Mouse (Mus musculus) kidney, embryonic 14.5 days (tissue): ENCODE data around the gene Fam107b. TPM values are rescaled to one million over a fixed set of nuclear protein-coding genes. Genes with fewer than 3 reads are reported as not detected.
A peak's percentile ranks its signal among the peaks of the same experiment; 100 is the strongest.

ENCODE experiments used
- ATAC-seq: fragments of 200-750 bp; cut with Nextera tagmentation; 2 replicates; pipeline ENCODE4 v1.8.0; 2017; ENCODE audit warnings: moderate number of reproducible peaks, mild to moderate bottlenecking, moderate TSS enrichment, moderate library complexity; ENCODE audit not compliant: low FRiP score, low TSS enrichment
- H3K27ac ChIP-seq: fragments of 300-500 bp; sonication (generic); 2 replicates; pipeline ENCODE4 v1.5.1; 2014; ENCODE audit warnings: low read depth, mild to moderate bottlenecking, low read length, moderate library complexity, mixed read lengths
- H3K27me3 ChIP-seq: fragments of 300-500 bp; sonication (generic); 2 replicates; pipeline ENCODE4 v1.6.1; 2014; ENCODE audit warnings: mild to moderate bottlenecking, low read length; ENCODE audit not compliant: control insufficient read depth, insufficient read depth
- H3K36me3 ChIP-seq: fragments of 300-500 bp; sonication (generic); 2 replicates; pipeline ENCODE4 v1.6.1; 2014; ENCODE audit warnings: low read length, mixed read lengths; ENCODE audit not compliant: control insufficient read depth, insufficient read depth
- H3K4me1 ChIP-seq: fragments of 300-500 bp; sonication (generic); 2 replicates; pipeline ENCODE4 v1.6.1; 2014; ENCODE audit warnings: low read length, mixed read lengths; ENCODE audit not compliant: control insufficient read depth, insufficient read depth
- H3K4me2 ChIP-seq: fragments of 300-500 bp; sonication (generic); replicated peaks from 2 replicates; pipeline ENCODE4 v1.6.1; 2014; ENCODE audit warnings: low read depth, mild to moderate bottlenecking, low read length
- H3K4me3 ChIP-seq: fragments of 300-500 bp; sonication (generic); 2 replicates; pipeline ENCODE4 v1.5.1; 2014; ENCODE audit warnings: mild to moderate bottlenecking, low read length
- H3K9ac ChIP-seq: fragments of 300-500 bp; sonication (generic); 2 replicates; pipeline ENCODE4 v1.6.1; 2014; ENCODE audit warnings: low read depth, mild to moderate bottlenecking, low read length, moderate library complexity
- H3K9me3 ChIP-seq: fragments of 300-500 bp; sonication (generic); 2 replicates; pipeline ENCODE4 v1.6.1; 2016; ENCODE audit warnings: low read length; ENCODE audit not compliant: control insufficient read depth
- WGBS: fragments of 180-500 bp; shearing (Covaris S2); extraction: QIAGEN DNeasy Blood & Tissue Kit; methylation state at CpG from one replicate; pipeline ENCODE4 v1.1.7; 2014; 5-methylcytosine and 5-hydroxymethylcytosine counted together
- polyA plus RNA-seq: library from polyadenylated mRNA; unstranded; fragments of >200 nt; fragmentation: Nextera tagmentation; extraction: Ambion mirVana; gene quantifications from 2 replicates; pipeline ENCODE4 v1.2.1, GENCODE M21; 2014

Gene Fam107b
- polyA plus RNA-seq, 1 experiment from 2014 or later = 77.0 TPM

- Histone ChIP-seq H3K4me1 (no peaks in the 10 kb centered on the region), H3K27me3 (no peaks in the 10 kb centered on the region), H3K27ac (no peak overlapping the region), H3K4me2 (no peak overlapping the region), H3K36me3 (no peaks in the 10 kb centered on the region), H3K9me3 (no peaks in the 10 kb centered on the region), H3K9ac (no peak overlapping the region), H3K4me3 (no peak overlapping the region)
- no peak for ATAC-seq
- 88% methylated on average over 4 of the region's 4 CpGs for WGBS
Observed at GRCm38 (mm10) chr2:3708621-3709020, 138.3 kb downstream of the Fam107b start.

- WGBS = 90% methylated on average over 2 of the region's 2 CpGs
Observed at GRCm38 (mm10) chr2:3709882-3710281, 139.6 kb downstream of the Fam107b start.

GRCm38 (mm10) chr2:3710521-3710920 lies 140.2 kb downstream of the Fam107b start:
- ATAC-seq = no peak
- no peak overlapping the region for H3K27ac ChIP-seq
- no peak overlapping the region for H3K9ac ChIP-seq
- no peaks in the 10 kb centered on the region for H3K36me3 ChIP-seq
- H3K9me3 ChIP-seq = no peaks in the 10 kb centered on the region
- WGBS = 89% methylated on average over 3 of the region's 3 CpGs
- H3K27me3 ChIP-seq = no peaks in the 10 kb centered on the region
- H3K4me1 ChIP-seq = peaks cover 3% of the 10 kb centered on the region; the same call in 1 of the 2 replicates
- H3K4me3 ChIP-seq = no peak overlapping the region
- no peak overlapping the region for H3K4me2 ChIP-seq

More at GRCm38 (mm10) chr2:3709882-3710281, 139.6 kb downstream of the Fam107b start:
- Histone ChIP-seq H3K27ac (no peak overlapping the region), H3K4me3 (no peak overlapping the region), H3K36me3 (no peaks in the 10 kb centered on the region), H3K9me3 (no peaks in the 10 kb centered on the region), H3K27me3 (no peaks in the 10 kb centered on the region), H3K4me1 (no peaks in the 10 kb centered on the region), H3K4me2 (no peak overlapping the region), H3K9ac (no peak overlapping the region)
- ATAC-seq = no peak

GRCm38 (mm10) chr2:3712369-3713042 lies 142.2 kb downstream of the Fam107b start:
- Histone ChIP-seq H3K9ac (no peak overlapping the region), H3K4me1 (peaks cover 11% of the 10 kb centered on the region), H3K36me3 (no peaks in the 10 kb centered on the region), H3K9me3 (no peaks in the 10 kb centered on the region), H3K27me3 (no peaks in the 10 kb centered on the region), H3K4me3 (no peak overlapping the region), H3K27ac (no peak overlapping the region; the same call in 1 of the 2 replicates), H3K4me2 (0 out of 2 replicates have a peak overlapping the region, but pooled peaks have one; percentile 15)
- no peak for ATAC-seq
- WGBS = 46% methylated on average over 3 of the region's 3 CpGs

DNA sequence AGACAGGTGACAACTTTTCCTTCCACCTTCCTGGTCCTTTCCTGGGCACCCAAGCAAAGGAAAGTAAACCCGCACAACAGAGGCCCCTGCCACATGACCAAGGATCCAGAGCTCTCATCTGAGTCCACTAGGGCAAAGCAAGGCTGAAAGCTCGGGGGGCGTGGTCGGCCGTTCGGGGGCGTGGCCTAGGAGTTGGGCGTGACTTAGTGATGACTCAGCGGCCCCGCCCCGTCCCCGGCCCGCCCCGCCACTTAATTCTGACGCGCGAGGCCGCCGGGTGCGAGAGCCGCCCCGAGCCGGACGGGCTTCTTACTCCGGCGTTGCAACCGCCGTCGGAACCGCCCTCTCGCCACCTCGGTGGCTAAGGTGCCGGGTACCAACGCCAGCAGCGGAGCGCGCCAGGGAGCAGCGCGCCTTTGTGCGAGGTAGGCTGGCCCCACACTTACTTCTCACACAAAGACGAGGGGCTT lies 143.0 kb downstream of the Fam107b start:
- WGBS = 1% methylated on average over 41 of the region's 41 CpGs
- peak overlapping the region; percentile 68 for H3K4me2 ChIP-seq
- H3K27ac ChIP-seq = peak overlapping the region; percentile 73
- H3K4me1 ChIP-seq = peaks cover 11% of the 10 kb centered on the region
- no peaks in the 10 kb centered on the region for H3K9me3 ChIP-seq
- no peaks in the 10 kb centered on the region for H3K36me3 ChIP-seq
- peak overlapping the region; percentile 82 for H3K4me3 ChIP-seq
- peak overlapping the region; percentile 81 for H3K9ac ChIP-seq
- H3K27me3 ChIP-seq = no peaks in the 10 kb centered on the region
- peak; percentile 95 for ATAC-seq

GRCm38 (mm10) chr2:3713682-3714361 lies 143.5 kb downstream of the Fam107b start:
- H3K9me3 ChIP-seq = no peaks in the 10 kb centered on the region
- peak; percentile 72 for ATAC-seq
- H3K4me3 ChIP-seq = peak overlapping the region; percentile 82
- H3K4me2 ChIP-seq = peak overlapping the region; percentile 68
- H3K27ac ChIP-seq = peak overlapping the region; percentile 73
- H3K27me3 ChIP-seq = no peaks in the 10 kb centered on the region
- H3K4me1 ChIP-seq = peaks cover 11% of the 10 kb centered on the region
- under 1% methylated on average over 36 of the region's 38 CpGs for WGBS
- H3K36me3 ChIP-seq = no peaks in the 10 kb centered on the region
- H3K9ac ChIP-seq = peak overlapping the region; percentile 81

DNA sequence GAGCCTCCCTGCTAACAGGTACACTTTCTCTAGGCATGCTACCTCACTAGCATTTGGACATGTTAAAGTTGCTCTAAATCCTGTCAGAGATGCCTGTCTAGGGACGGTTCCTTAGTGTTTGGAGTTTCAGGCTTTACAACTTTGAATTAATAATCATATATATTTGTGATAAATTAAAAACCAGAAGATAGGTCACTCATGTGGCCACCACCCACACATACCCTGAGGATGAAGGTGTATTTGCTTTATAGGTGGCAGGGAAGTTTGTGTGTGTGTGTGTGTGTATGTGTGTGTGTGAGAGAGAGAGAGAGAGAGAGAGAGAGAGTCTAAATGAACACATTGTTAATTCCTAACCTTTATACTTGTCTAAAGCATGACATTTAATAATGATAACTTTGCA lies 144.2 kb downstream of the Fam107b start:
- ATAC-seq = no peak
- Histone ChIP-seq H3K36me3 (no peaks in the 10 kb centered on the region), H3K27ac (no peak overlapping the region), H3K4me2 (peak overlapping the region; percentile 68), H3K9ac (peak overlapping the region; percentile 81), H3K4me3 (peak overlapping the region; percentile 82), H3K9me3 (no peaks in the 10 kb centered on the region), H3K27me3 (no peaks in the 10 kb centered on the region), H3K4me1 (peaks cover 11% of the 10 kb centered on the region)
- WGBS = 46% methylated on average over 1 of the region's 1 CpGs

- Histone ChIP-seq H3K27me3 (no peaks in the 10 kb centered on the region), H3K9me3 (no peaks in the 10 kb centered on the region), H3K9ac (no peak overlapping the region), H3K4me1 (peaks cover 11% of the 10 kb centered on the region), H3K27ac (no peak overlapping the region), H3K4me2 (peak overlapping the region; percentile 24), H3K36me3 (no peaks in the 10 kb centered on the region), H3K4me3 (peak overlapping the region; percentile 21; the same call in 1 of the 2 replicates)
- WGBS = 72% methylated on average over 3 of the region's 3 CpGs
- ATAC-seq = no peak
Observed at GRCm38 (mm10) chr2:3715424-3715823, 145.1 kb downstream of the Fam107b start.

GRCm38 (mm10) chr2:3717268-3717667 lies 147.0 kb downstream of the Fam107b start:
- Histone ChIP-seq H3K9me3 (no peaks in the 10 kb centered on the region), H3K36me3 (no peaks in the 10 kb centered on the region), H3K4me2 (no peak overlapping the region), H3K4me1 (peaks cover 11% of the 10 kb centered on the region), H3K9ac (no peak overlapping the region), H3K27ac (no peak overlapping the region), H3K4me3 (no peak overlapping the region), H3K27me3 (no peaks in the 10 kb centered on the region)
- no peak for ATAC-seq
- WGBS = 66% methylated on average over 5 of the region's 5 CpGs
